Mouse (Mus musculus): ENCODE measurements around the gene Gm47985. TPM values are rescaled to one million over a fixed set of nuclear protein-coding genes. Genes with fewer than 3 reads are reported as not detected.

The Gm47985 gene
- polyA plus RNA-seq, 2 experiments from 2014 or later: not detected

- no peak for ATAC-seq
These were observed 41.0 kb downstream of the Gm47985 start for GRCm38 (mm10) chr1:151223377-151223776.

GRCm38 (mm10) chr1:151224536-151224935 lies 42.2 kb downstream of the Gm47985 start:
- ATAC-seq: no peak

GRCm38 (mm10) chr1:151227506-151227905 lies 45.2 kb downstream of the Gm47985 start:
- no peak for ATAC-seq

- ATAC-seq: no peak
These were observed 46.1 kb downstream of the Gm47985 start for GRCm38 (mm10) chr1:151228320-151228989.

DNA sequence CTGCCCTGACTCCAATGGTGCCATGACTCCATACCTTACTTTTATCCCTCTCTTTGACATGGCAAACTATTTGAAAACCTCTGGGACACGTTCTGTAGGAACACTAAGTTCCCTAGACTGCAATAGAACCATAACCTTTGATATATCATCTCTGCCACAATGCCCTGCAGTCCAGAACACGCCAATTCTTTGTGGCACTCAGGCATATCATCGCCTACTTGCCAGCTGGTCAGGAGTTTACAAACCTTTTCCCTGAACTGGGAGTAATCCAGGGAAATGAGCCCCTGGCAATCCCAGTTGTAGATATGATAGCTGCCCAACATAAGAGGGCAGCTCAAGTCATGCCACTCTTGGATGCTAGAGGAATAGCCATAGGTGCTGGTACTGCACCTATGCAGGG lies 50.0 kb downstream of the Gm47985 start:
- no peak for ATAC-seq

DNA sequence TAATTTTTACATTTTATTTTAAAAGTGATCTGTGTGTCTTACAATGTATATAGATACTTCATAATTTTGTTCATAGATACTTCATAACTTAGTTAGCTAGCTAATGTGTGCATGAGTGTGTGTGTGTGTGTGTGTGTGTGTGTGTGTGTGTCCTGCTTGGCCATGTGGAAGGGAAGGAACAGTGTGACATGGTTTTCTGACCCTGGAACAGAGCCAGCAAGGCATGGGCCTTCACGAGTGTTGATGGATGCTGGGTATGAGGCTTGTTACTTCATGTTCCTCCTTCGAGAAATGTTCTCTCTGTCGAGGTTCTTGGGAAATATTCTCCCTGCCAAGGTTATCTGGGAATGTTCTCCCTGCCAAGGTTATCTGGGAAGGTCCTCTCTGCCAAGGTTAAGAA lies 51.4 kb downstream of the Gm47985 start:
- ATAC-seq: no peak

Other genes with a start within 250 kb of the Gm47985 start
- not detected for gene Hmcn1, start 189.1 kb upstream of the Gm47985 start, polyA plus RNA-seq (2017; shearing (Covaris generic))
- gene Gm8947, start 9.8 kb downstream of the Gm47985 start, polyA plus RNA-seq (2017; shearing (Covaris generic)): not detected
- gene Gm47995, start 15.9 kb downstream of the Gm47985 start, polyA plus RNA-seq (2017; shearing (Covaris generic)): not detected
- not detected for gene 3110040M04Rik, start 21.6 kb downstream of the Gm47985 start, polyA plus RNA-seq (2017; shearing (Covaris generic))
- not detected for gene Gm47996, start 27.6 kb downstream of the Gm47985 start, polyA plus RNA-seq (2017; shearing (Covaris generic))
- 100 to 1,000 TPM; 108 to 127 TPM for gene Ivns1abp, start 161.9 kb downstream of the Gm47985 start, polyA plus RNA-seq (2017; shearing (Covaris generic))
- 10 to 100 TPM; 41.5 to 57.0 TPM for gene Swt1, start 245.9 kb downstream of the Gm47985 start, polyA plus RNA-seq (2017; shearing (Covaris generic))
- 10 to 100 TPM; 35.7 to 46.8 TPM for gene Trmt1l, start 246.0 kb downstream of the Gm47985 start, polyA plus RNA-seq (2017; shearing (Covaris generic))

All from CD4-positive, CD25-positive, alpha-beta regulatory T cell, adult 4 months (primary cell).